Mouse (Mus musculus) embryonic fibroblast, embryonic 13.5 days (primary cell): ENCODE measurements around the gene Smyd3. TPM values are rescaled to one million over a fixed set of nuclear protein-coding genes. Genes with fewer than 3 reads are reported as not detected.

ENCODE experiments used
- H3K27ac ChIP-seq: 2 replicates; pipeline ENCODE4 v1.5.1; 2012; ENCODE audit warnings: low read length, control low read depth, inconsistent platforms; ENCODE audit not compliant: insufficient read depth
- H3K4me1 ChIP-seq: 2 replicates; pipeline ENCODE4 v1.6.1; 2011; ENCODE audit warnings: low read length; ENCODE audit not compliant: control insufficient read depth, insufficient read depth
- H3K4me3 ChIP-seq: 2 replicates; pipeline ENCODE4 v1.5.1; 2011; ENCODE audit warnings: mild to moderate bottlenecking, control low read depth, low read length; ENCODE audit not compliant: insufficient read depth
- CTCF ChIP-seq: IDR thresholded peaks from 2 replicates; pipeline ENCODE4 v1.5.1; 2011; ENCODE audit warnings: mild to moderate bottlenecking, control low read depth, low read length, moderate library complexity, borderline replicate concordance; ENCODE audit not compliant: insufficient read depth
- POLR2A ChIP-seq: IDR thresholded peaks from 2 replicates; pipeline ENCODE4 v1.6.1; 2011; ENCODE audit warnings: low read depth, mild to moderate bottlenecking, control low read depth, low read length, moderate library complexity
- polyA plus RNA-seq: library from polyadenylated mRNA; stranded (reverse); fragments of >200 nt; gene quantifications from 2 replicates; pipeline ENCODE4 v1.2.4, GENCODE M21; 2011; ENCODE audit warnings: low read depth; ENCODE audit not compliant: missing spikeins, insufficient read length

The Smyd3 gene
- polyA plus RNA-seq, 1 experiment = 12.3 TPM

DNA sequence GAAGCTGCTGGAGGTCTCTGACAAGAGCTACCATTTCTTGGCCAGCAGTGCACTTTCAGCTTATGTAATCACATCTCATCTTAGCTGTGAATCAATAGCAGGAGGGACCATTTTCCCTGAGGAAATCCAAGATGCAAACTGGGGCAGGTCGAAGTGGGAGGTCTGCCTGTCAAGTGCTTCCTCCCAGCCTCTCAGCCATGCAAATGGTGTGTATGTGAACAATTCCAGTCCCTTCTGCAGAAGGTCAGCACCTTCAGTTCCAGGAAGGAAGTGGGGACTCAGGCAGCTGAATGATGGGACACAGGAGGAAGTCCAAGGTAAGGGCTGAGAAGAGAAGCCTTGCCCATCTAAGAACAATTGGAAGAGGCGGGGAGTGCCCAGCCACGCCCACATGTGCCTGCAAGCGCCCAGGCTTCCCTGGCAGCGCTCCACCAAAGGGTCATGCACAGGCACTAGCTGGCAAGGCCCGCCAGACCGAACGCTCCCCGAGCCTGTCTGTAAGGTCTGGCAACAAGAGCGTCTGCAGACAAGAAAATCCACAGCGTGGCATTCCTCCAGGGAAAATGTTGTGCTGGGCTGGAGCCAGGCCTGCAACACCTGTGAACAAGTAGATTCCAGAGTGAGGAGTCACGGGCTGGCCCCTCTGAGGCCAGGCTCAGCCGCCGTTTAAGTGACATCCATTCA, 381.2 kb downstream of the Smyd3 start:
- H3K4me1 ChIP-seq = peaks cover 11% of the 10 kb centered on the region
- H3K4me3 ChIP-seq = no peak overlapping the region
- H3K27ac ChIP-seq = no peak overlapping the region
- TF ChIP-seq CTCF (no peak), POLR2A (no peak)

DNA sequence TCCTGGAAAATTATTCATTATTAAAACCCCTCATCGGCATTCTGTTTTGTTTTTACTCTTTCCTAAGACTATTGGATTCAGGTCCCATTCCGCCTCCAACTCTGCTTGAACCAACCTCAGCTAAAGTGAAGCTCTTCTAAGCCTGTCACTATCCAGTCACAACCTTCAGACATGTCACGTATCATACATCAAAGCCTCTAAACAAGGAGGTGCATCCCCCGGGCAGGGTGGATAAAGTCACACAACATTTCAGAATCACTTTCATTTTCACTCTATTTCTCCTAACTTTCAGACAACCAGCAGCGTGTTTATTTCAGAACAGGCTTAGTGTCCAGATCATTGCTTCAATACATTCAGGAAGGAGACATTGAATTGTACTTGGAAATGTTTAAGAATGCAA, 387.8 kb downstream of the Smyd3 start:
- Histone ChIP-seq H3K4me1 (no peaks in the 10 kb centered on the region; the same call in 1 of the 2 replicates), H3K4me3 (no peak overlapping the region), H3K27ac (no peak overlapping the region)
- no peak for TF ChIP-seq POLR2A
- TF ChIP-seq CTCF = no peak

DNA sequence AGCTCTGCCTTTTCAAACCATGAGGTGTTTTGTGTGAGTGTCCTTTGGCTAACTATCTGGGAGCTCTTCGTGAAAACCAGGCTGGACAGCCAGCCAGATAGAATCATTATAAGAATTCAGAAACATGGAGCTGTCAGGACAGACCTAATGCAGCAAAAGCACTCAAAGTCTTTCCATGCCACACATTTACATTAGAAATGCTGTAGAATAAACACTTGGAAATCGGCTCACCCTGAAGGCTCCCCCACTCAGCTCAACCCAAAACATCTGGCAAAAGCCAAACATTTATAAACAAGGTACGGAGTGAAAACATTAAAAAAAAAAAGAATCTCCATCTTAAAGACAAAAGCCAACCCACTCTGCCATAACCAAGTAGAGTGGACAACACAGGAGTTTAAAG, 391.6 kb downstream of the Smyd3 start:
- H3K27ac ChIP-seq = no peak overlapping the region

GRCm38 (mm10) chr1:179122476-179123229, 395.2 kb downstream of the Smyd3 start:
- Histone ChIP-seq H3K4me3 (no peak overlapping the region), H3K27ac (no peak overlapping the region; the same call in 1 of the 2 replicates), H3K4me1 (no peaks in the 10 kb centered on the region)
- TF ChIP-seq POLR2A (no peak), CTCF (no peak)

More for the DNA sequence above, 391.6 kb downstream of the Smyd3 start:
- TF ChIP-seq CTCF = no peak
- no peak for TF ChIP-seq POLR2A
- Histone ChIP-seq H3K4me1 (no peaks in the 10 kb centered on the region; the same call in 1 of the 2 replicates), H3K4me3 (no peak overlapping the region)

- no peak overlapping the region for H3K4me3 ChIP-seq
- no peaks in the 10 kb centered on the region for H3K4me1 ChIP-seq
- no peak for TF ChIP-seq POLR2A
- TF ChIP-seq CTCF = no peak
- no peak overlapping the region for H3K27ac ChIP-seq
These were observed 397.4 kb downstream of the Smyd3 start for GRCm38 (mm10) chr1:179120217-179120966.

GRCm38 (mm10) chr1:179118673-179119072, 399.2 kb downstream of the Smyd3 start:
- no peak overlapping the region for H3K4me3 ChIP-seq
- no peaks in the 10 kb centered on the region for H3K4me1 ChIP-seq
- no peak overlapping the region for H3K27ac ChIP-seq
- no peak for TF ChIP-seq POLR2A
- no peak for TF ChIP-seq CTCF

GRCm38 (mm10) chr1:179116729-179117663, 400.8 kb downstream of the Smyd3 start:
- no peak for TF ChIP-seq POLR2A
- TF ChIP-seq CTCF = no peak
- Histone ChIP-seq H3K27ac (no peak overlapping the region), H3K4me1 (no peaks in the 10 kb centered on the region), H3K4me3 (no peak overlapping the region)

GRCm38 (mm10) chr1:179114833-179115495, 402.9 kb downstream of the Smyd3 start:
- H3K4me1 ChIP-seq = no peaks in the 10 kb centered on the region
- no peak overlapping the region for H3K4me3 ChIP-seq
- no peak for TF ChIP-seq CTCF
- TF ChIP-seq POLR2A = no peak
- no peak overlapping the region for H3K27ac ChIP-seq
